Mouse (Mus musculus) layer of hippocampus, adult 9-11 months (tissue): Measurements from ENCODE around the gene Zfp101.

Source experiments
- DNase-seq: peaks from one replicate; pipeline ENCODE4 v3.0.0; 2022

The Zfp101 gene

DNA sequence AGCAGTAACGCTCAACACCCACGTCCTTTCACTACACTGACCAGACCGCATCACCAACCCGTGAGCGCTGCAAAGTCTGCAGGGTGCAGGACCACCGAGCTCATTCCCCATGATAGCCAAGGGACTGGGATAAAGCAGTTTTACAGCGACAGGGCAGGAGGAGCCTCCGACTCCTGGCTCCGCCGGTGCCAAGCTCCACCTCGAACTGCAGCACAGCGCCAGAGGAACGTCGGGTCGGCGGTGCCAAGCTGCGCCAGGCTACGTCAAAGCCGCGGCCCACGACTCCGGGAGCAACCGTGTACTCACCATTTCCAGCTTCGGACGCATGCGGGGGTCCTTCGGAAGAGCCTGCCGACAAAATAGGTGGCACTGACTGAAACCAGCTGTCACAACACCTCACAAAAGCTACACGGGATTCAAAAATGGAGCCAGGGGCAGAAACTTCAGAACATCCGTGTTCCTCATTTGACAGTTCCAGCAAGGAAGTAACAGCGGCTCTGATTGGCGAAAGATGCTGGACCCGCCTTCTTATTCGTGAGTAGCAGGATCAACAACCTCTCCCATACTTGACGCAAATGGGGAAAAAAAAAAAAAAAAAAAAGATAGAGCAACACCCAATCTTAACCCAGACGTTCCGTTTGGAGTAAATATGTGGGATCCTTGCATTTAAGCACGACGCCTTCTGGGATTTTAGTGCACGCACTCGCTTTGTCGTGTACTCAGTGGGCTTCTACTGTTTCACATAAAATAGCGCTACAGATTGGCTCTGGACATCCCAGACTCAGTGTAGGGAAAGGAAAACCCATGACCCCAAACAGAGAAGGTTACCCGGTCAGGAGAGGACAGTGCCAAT is at the start of gene Zfp101:
Gene Zfp101, minus strand, starts transcription at position 460 of the 853 bp plus-strand sequence.
- peak; percentile 96 for DNase-seq

DNA sequence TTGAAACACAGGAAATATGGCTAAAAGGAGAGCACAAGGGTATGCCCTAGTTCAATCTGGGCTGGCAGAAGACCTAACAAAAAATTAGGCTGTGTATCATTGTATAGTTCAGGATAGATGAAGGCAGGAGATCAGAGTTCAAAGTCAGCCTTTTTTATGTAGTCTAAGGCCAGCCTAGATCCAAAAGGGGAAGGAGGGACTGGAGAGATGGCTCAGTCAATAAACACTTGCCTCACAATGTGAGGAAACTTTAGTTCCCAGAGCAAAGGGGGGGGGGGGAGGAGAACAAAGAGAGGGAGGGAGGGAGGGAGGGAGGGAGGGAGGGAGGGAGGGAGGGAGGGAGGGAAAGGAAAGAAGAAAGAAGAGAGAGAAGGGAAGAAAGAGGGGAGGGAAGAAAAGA is 46.7 kb upstream of the Zfp101 start:
- no peak for DNase-seq

DNA sequence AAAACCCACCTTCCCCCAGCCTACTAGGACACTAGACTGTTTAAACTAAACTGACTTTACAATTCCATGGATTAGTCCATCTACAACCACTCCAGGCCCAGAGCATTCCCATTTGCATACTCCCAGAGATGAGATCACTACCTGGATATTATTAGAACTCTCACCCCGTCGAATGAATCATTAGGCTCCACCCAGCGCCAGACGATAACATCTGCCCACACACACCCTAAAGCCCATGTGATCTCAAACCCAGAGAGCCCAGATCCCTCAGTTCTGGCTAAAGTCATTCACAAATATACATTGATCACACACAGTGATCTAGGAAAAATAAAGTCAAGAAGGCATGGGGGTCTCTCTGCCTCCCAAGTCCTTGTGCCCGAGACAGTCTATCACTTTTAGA is 45.5 kb upstream of the Zfp101 start:
- peak; percentile 9 for DNase-seq

DNA sequence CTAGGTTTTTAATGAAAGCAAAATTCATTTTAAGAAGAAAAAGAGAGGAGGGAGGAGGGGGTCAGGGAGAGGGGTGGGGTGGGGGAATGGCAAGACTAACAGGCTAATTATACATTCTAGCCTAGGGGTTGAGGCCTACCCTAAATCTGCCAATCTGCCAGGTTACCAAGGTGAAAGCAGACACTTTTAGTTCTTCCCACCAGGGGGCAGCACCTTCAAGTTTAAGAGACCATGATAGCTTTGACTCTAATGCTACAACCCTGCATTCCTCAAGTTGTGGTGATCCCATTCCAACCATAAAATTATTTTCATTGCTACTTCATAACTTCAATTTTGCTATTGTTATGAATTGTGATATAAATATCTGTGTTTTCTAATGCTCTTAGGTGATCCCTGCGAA is 44.7 kb upstream of the Zfp101 start:
- peak; percentile 36 for DNase-seq

DNA sequence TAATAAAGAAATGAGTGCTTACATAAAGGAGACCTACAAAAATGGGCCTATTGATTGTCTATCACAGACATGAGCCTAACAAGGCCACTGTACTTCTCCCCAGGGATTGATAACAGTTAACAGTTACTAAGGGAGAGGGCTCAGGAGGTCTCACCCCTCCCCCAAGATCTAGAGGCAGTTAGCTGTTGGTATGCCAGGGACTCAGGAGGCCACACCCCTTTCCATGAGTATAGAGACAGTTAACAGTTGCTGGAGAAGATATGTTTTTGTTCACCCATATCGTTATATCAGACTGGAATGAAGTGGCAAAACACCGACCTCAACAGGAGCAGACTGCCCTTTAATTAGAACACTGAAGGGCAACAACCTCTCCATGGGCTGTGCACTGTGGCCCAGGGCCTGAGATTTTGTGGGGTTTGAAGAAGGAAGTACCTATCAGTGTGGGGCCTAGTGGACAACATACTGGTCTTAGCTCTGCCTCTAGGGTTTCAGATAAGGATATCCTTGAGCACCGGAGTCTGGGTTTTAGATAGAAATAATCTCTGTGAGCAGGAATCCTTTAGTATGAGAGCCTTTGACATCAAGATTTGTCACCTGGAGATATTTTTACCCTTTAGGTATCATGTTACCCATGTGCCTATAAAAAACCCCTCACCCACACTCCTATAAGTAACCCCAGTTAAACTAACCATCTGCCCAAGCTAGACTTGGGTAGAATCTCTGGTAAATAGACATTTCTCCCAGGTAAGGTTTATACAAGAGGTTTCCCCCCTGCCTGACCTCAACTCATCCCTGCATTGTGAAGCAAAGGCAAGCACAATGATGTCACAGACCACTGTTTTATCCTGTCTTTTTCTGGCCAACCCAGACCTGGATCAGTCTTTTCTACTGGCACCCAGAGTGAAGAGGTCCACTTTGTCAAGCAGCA is 37.8 kb upstream of the Zfp101 start, which contains the start of gene Actl9:
Gene Actl9, plus strand, starts transcription at position 878 of the 928 bp plus-strand sequence.
- no peak for DNase-seq

DNA sequence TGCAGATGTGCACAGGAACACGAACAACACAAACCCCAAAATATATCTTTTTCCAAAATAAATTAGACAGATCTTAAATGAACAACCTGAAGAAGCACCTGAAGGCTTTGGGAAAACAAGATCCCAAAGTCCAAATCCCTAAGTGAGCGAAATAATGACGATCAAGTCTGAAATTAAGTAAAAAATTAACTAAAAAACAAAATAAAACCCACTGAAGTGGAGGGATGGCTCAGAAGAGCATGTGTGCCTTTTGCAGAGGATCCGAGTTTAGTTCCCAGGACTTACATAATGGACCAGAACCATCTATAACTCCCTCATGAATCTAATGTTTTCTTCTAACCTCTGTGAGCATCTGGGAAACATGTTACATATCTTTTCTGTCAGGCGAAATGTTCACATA is 2.2 kb downstream of the Zfp101 start:
- no peak for DNase-seq

DNA sequence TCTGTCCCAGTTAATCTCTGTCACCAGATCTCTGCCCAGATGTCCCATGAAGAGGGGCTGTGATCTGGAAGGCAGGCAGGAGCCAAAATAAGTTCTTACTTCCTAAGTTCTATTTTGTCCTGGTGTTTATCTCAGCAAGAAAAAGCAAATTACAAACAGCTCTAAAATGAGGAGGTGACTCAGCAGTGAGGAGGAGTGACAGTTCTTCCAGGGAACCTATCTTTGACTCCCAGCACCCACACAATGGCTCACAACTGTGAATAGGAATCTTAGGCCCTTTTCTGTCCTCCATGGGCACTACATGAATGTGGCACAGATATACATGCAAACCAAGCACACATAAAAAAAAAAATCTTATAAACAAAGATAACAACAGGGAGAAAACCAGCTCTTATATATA is 8.7 kb downstream of the Zfp101 start:
- no peak for DNase-seq

DNA sequence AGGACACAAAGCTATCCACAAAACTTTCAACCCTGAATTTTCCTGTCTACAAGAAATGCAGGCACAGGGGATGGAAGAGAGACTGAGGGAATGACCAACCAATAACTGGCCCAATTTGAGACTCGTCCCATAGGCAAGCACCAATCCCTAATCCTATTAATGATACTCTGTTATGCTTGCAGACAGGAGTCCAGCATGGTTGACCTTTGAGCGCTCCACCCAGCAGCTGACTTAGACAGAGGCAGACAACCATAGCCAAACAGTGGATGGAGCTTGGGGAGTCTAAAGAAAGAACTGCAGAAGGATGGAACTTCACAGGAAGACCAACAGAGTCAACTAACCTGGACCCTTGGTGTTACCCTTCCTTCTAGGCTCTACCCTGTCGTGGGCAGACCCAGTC is 21.6 kb downstream of the Zfp101 start:
- DNase-seq = no peak

DNA sequence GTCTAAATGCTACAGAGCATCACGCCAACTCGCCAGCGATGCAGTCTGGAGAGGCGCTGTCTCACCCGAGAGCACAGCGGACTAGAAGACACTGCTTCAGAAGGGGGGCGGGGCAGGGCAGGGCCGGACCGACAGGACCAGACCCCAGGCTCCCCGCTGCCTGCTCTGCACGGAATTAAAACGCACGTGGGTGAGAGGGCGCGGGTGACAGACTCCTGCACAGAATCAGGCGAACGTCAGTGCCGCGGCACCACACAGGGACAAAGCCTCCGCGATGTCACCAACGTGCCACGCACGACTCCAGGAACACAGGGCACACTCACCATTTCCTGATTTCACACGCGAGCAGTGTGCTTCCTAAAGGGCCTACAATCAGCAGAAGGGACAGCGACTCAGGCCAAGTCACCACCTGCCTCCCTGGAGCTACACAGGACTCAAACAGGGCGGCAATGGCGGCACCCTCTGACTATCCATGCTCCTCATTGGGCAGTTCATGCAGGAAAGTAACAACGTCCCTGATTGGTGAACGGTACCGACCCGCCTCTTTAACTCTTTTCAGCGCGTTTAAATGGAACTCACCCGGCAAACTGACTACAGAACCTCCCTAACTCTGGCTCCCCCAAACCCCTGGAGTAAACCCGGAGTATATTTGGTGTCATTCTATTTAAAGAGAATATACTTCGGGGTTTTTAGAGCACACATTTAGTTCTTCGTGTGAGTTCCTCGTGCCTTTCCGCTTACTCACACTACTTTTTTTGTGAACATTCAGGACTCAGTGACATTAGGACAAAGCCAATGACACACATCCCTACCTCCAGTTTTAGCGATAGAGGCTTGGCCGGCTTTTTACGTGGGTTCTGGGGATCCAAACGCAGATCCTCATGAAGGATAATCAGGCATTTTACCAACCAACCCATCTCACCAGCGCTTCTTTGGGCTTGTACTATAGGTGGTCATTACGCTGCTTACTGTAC is 35.7 kb downstream of the Zfp101 start, which contains the start of gene Zfp81:
Gene Zfp81, minus strand, starts transcription at position 468 of the 974 bp plus-strand sequence.
- DNase-seq = peak; percentile 89

DNA sequence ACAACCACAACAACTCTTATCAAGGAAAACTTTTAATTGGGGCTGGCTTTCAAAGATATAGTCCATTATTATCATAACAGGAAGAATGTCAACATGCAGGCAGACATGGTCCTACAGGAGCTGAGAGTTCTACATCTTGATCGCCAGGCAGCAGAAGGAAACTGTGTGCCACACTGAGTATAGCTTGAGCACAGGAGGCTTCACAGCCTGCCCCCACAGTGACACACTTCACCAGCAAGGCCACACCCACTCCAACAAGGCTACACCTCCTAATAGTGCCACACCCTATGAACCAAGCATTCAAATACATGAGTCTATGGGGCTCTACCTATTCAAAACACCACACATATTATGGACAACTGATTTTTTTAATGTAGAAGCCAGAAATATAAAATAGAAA is 41.5 kb downstream of the Zfp101 start:
- DNase-seq = no peak
